Mouse (Mus musculus) brown adipose tissue, adult 24 weeks (tissue): Measurements from ENCODE around the gene Rgs7. TPM values are rescaled to one million over a fixed set of nuclear protein-coding genes. Genes with fewer than 3 reads are reported as not detected.

Experiments used
- H3K27ac ChIP-seq: fragments of 200-500 bp; replicated peaks from 2 replicates; pipeline ENCODE4 v1.5.1; 2012; ENCODE audit warnings: low read depth, mild to moderate bottlenecking, low read length
- H3K4me1 ChIP-seq: fragments of 200-500 bp; 2 replicates; pipeline ENCODE4 v1.6.1; 2012; ENCODE audit warnings: low read length, mixed read lengths; ENCODE audit not compliant: control insufficient read depth, insufficient read depth, insufficient read length
- H3K4me3 ChIP-seq: fragments of 200-500 bp; 2 replicates; pipeline ENCODE4 v1.5.1; 2012; ENCODE audit warnings: low read depth, mild to moderate bottlenecking, low read length, moderate library complexity; ENCODE audit not compliant: insufficient read depth
- polyA plus RNA-seq: library from polyadenylated mRNA; stranded (reverse); fragments of >200 nt; gene quantifications from 2 replicates; pipeline ENCODE4 v1.2.4, GENCODE M21; 2012; ENCODE audit not compliant: missing spikeins, insufficient read depth, insufficient read length

The Rgs7 gene
- polyA plus RNA-seq, 1 experiment, result 49.8 TPM

DNA sequence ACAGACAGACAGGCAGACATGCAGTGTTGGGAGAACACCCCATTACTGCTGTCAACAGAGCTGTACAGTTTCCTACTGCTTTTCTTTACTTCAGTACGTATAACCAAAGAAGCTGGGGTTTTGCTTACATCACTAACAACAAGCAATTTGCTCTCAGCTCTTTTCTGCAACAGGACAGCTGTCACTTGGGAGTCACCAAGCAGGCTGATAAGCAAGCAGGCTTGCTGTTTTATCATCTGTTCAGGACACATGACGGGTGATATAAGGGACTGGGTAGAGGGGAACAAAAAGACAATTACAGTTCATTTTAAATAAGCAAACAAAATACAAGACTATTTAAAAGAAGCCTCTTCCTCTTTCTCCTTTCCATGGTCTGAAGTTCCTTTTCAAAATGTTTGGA, 289.4 kb downstream of the Rgs7 start:
- Histone ChIP-seq H3K27ac (no peak overlapping the region), H3K4me3 (no peak overlapping the region), H3K4me1 (no peaks in the 10 kb centered on the region)

GRCm38 (mm10) chr1:175198881-175199280, 293.4 kb downstream of the Rgs7 start:
- no peak overlapping the region for H3K27ac ChIP-seq
- no peaks in the 10 kb centered on the region for H3K4me1 ChIP-seq
- no peak overlapping the region for H3K4me3 ChIP-seq

- Histone ChIP-seq H3K4me1 (no peaks in the 10 kb centered on the region), H3K4me3 (no peak overlapping the region), H3K27ac (no peak overlapping the region)
These were observed 296.5 kb downstream of the Rgs7 start for GRCm38 (mm10) chr1:175195806-175196205.

GRCm38 (mm10) chr1:175188186-175188585, 304.1 kb downstream of the Rgs7 start:
- Histone ChIP-seq H3K4me3 (no peak overlapping the region), H3K4me1 (no peaks in the 10 kb centered on the region), H3K27ac (no peak overlapping the region)

GRCm38 (mm10) chr1:175185211-175185610, 307.1 kb downstream of the Rgs7 start:
- no peak overlapping the region for H3K27ac ChIP-seq
- H3K4me3 ChIP-seq, result no peak overlapping the region
- no peaks in the 10 kb centered on the region for H3K4me1 ChIP-seq

DNA sequence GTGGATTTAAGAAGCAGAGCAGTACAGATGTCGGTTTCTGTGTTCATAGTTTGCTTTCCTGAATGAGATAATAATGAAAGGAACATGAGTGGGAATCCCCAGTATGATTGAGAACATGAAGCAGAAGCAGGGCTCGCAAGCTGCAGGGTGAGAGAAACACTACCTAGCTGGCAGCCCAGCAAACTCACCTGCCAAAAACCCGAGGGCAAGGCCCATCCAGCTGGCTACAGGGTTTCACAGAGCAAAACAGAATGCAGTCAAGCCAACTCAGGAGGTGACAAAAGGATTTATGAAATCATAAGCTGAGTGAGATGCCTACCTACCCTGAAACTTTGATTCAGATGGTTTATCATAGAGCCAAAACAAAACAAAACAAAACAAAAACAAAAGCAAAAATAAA, 307.6 kb downstream of the Rgs7 start:
- Histone ChIP-seq H3K27ac (no peak overlapping the region), H3K4me3 (no peak overlapping the region), H3K4me1 (no peaks in the 10 kb centered on the region)

DNA sequence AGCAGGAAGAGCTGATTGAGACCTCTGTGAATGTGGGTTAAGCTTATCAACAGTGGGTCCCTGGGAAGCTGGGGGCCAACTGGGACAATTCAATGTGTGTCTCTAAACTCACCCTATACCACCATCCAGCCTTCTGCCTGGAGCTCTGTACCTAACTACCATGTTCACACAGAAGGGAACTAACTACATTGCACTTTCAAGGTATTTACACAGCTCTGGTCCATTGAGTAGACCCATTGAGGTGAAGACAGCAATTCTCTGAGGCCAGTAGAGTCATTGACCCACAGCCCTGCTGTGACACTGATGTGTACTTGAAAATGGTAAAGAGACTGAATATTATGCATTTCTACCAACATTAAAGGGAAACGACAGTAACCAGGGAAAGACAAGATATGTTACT, 313.6 kb downstream of the Rgs7 start:
- Histone ChIP-seq H3K4me3 (no peak overlapping the region), H3K27ac (no peak overlapping the region), H3K4me1 (no peaks in the 10 kb centered on the region)

DNA sequence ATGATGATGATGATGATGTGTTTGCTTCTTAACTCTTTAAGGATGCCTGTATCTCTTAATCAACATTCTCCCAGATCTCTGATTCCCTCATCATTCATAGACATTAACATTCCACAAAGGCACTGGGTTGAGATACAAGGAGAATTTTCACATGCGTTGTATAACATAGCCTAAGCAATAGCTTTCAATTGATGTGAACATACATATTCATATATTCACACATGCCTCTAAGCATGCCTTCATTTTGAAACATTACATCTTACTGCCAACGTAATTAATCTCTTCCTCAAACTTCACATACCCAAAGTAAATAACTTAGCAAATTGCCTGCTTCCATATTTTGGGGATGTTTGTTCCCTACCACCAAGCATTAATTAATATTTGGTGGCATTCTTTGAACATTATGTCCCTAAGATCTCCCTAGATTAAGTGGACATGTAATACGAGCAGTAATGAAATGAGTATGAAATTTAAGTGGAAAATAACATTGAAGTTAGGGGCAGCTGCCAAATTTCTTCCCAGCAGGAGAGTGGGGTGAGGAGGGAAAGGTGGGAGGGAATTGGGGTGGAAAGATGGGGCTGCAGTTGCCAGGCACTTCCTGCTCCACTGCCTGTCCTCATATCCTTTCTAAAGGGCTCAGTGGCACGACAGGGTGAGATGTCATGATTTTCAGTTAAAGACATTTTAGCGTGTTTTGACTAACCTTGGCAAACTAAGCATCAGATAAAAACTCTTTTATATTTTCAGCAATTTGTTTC, 317.2 kb downstream of the Rgs7 start:
- no peak overlapping the region for H3K4me3 ChIP-seq
- no peak overlapping the region for H3K27ac ChIP-seq
- H3K4me1 ChIP-seq, result no peaks in the 10 kb centered on the region

- H3K4me1 ChIP-seq, result no peaks in the 10 kb centered on the region
These were observed 336.8 kb downstream of the Rgs7 start for GRCm38 (mm10) chr1:175155469-175155868.

DNA sequence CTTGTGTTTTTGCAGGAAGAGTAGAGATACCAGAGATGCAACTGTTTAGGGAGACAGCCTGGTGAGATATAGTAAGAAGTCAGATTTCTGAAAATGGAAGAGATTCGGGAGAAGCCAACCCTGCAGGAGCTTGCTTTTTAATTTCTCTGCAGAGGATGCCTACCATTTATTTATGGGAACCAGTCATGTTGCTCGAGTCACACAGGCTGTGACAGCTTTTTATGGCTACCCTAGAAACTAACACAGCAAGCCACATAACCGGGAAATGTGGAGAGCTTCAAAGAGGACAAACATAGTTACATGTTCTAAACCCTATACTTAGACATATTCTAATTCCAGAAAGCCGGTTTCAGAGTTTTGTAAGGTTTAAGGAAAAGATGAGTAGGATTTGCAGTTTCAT, 349.2 kb downstream of the Rgs7 start:
- Histone ChIP-seq H3K27ac (no peak overlapping the region), H3K4me1 (no peaks in the 10 kb centered on the region), H3K4me3 (no peak overlapping the region)

More at GRCm38 (mm10) chr1:175155469-175155868, 336.8 kb downstream of the Rgs7 start:
- no peak overlapping the region for H3K27ac ChIP-seq
- H3K4me3 ChIP-seq, result no peak overlapping the region

GRCm38 (mm10) chr1:175128525-175128924, 363.8 kb downstream of the Rgs7 start:
- no peak overlapping the region for H3K4me3 ChIP-seq
- no peak overlapping the region for H3K27ac ChIP-seq
- H3K4me1 ChIP-seq, result peaks cover 4% of the 10 kb centered on the region; the same call in 1 of the 2 replicates

GRCm38 (mm10) chr1:175124416-175124815, 367.9 kb downstream of the Rgs7 start:
- H3K4me3 ChIP-seq, result no peak overlapping the region

GRCm38 (mm10) chr1:175118904-175119555, 373.3 kb downstream of the Rgs7 start:
- H3K4me3 ChIP-seq, result no peak overlapping the region
- no peaks in the 10 kb centered on the region for H3K4me1 ChIP-seq

More at GRCm38 (mm10) chr1:175124416-175124815, 367.9 kb downstream of the Rgs7 start:
- Histone ChIP-seq H3K4me1 (peaks cover 4% of the 10 kb centered on the region; the same call in 1 of the 2 replicates), H3K27ac (no peak overlapping the region)

DNA sequence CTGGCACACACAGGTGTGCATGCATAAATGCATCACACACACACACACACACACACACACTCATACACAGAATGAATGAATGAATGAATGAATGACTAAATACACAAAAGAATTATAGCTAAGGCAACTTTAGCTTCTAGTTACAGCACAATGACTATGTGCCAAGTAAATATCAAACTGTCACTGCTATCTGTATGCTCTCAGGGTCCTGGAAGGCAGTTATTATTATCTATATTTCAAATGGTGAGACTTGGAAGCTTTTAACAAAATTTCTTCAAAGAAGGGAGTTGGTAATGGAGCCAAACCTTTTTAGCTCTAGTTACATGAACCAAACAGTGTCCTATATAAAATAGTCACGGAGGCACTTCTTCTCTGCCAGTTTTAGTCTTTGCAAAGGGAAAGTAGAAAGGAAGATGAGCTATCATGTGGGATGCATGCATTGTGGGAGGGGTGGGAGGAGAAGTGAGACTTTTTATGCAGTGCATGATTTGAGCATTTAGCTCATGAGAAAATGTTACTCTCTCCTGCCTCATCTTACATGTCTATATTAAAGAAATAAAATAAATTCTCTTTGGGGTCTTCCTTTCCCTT, 383.9 kb downstream of the Rgs7 start:
- no peak overlapping the region for H3K27ac ChIP-seq
- no peak overlapping the region for H3K4me3 ChIP-seq

More at GRCm38 (mm10) chr1:175118904-175119555, 373.3 kb downstream of the Rgs7 start:
- H3K27ac ChIP-seq, result no peak overlapping the region

GRCm38 (mm10) chr1:175106315-175106714, 386.0 kb downstream of the Rgs7 start:
- Histone ChIP-seq H3K4me3 (no peak overlapping the region), H3K4me1 (no peaks in the 10 kb centered on the region)

More for the DNA sequence above, 383.9 kb downstream of the Rgs7 start:
- H3K4me1 ChIP-seq, result no peaks in the 10 kb centered on the region

More at GRCm38 (mm10) chr1:175106315-175106714, 386.0 kb downstream of the Rgs7 start:
- H3K27ac ChIP-seq, result no peak overlapping the region
